In the genomic region with DNA sequence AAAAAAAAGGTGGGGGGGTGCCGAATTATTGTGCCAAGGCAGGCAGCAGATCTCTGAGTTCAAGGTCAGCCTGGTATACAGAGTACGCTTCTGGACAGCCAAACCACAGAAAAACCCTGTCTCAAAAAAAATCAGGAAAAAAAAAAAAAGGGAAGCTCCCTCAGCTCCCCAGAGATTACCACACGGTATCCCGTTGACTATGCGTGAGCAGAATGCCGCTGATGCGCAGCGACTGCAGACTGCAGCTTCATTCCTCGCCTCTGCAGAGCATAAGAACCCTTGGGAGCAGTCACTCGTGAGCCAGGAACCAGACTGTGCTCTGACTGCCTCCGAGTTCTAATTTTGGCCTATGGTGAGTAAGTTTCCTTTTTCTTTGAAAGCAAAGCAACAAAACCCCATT, we compare ENCODE assay signal across 10 mouse cellular contexts. TPM values are rescaled to one million over a fixed set of nuclear protein-coding genes. Genes with fewer than 3 reads are reported as not detected.
A peak's percentile ranks its signal among the peaks of the same experiment; 100 is the strongest.
DNase-seq lines count a peak whose midpoint lies in the region; ATAC-seq and TF ChIP-seq lines count a peak whose summit lies in the region.
"Had no signal": no experiment of that assay in that cellular context is flagged by ENCODE, and none has a peak within 500 bp of the region (broad histone marks: within the 10 kb centered on the region; RNA-seq: fewer than 3 reads in every experiment).

No protein-coding gene starts in this region.

- ATAC-seq in hindbrain, embryonic 11.5 days (ENCODE audit: low FRiP score) = no peak

- no peak for TF ChIP-seq POLR2A in thymus, adult 2 months (IDR thresholded peaks at IDR 0.05; ENCODE audit: control insufficient read depth, extremely low read depth, insufficient read depth, low read length, poor library complexity)

- no peak overlapping the region for H3K27ac ChIP-seq in hindbrain, embryonic 11.5 days (ENCODE audit: low read depth, low read length)
- no peak overlapping the region for H3K27ac ChIP-seq in hindbrain, embryonic 10.5 days
- no peak overlapping the region for H3K27ac ChIP-seq in thymus, adult 2 months (ENCODE audit: control insufficient read depth, insufficient read depth, low read length)
- H3K27ac ChIP-seq: limb, embryonic 15.5 days had no signal

- TF ChIP-seq CTCF in thymus, adult 2 months (IDR thresholded peaks at IDR 0.05; ENCODE audit: borderline replicate concordance, control insufficient read depth, extremely low read depth, insufficient read depth, low read length, poor library complexity) = no peak

- DNase-seq in hindbrain, embryonic 11.5 days (ENCODE audit: low spot score) = peak; percentile 13
- no peak for DNase-seq in hindbrain, embryonic 10.5 days (ENCODE audit: low spot score)
- DNase-seq in brain, adult 2 months (ENCODE audit: low read depth, low spot score) = peak; percentile 94
- DNase-seq in layer of hippocampus, postnatal 36 days = peak; percentile 44 to 53
- DNase-seq in right cerebral cortex, adult 18-20 months = peak; percentile 85
- DNase-seq in thymus, postnatal 0 days (ENCODE audit: low spot score) = no peak
- no peak for DNase-seq in thymus, adult 2 months
- DNase-seq in kidney, adult 11 months = no peak

- 76% methylated on average over 11 of the region's 11 CpGs for WGBS in hindbrain, embryonic 11.5 days
- WGBS in hindbrain, embryonic 10.5 days = 82% methylated on average over 11 of the region's 11 CpGs
- WGBS in thymus, adult 2 months = 82% methylated on average over 11 of the region's 11 CpGs

- no peaks in the 10 kb centered on the region for H3K36me3 ChIP-seq in hindbrain, embryonic 11.5 days (ENCODE audit: control insufficient read depth, insufficient read depth, low read length)
- H3K36me3 ChIP-seq in hindbrain, embryonic 10.5 days = peaks cover 14% of the 10 kb centered on the region
- H3K36me3 ChIP-seq in thymus, adult 2 months (ENCODE audit: control insufficient read depth, insufficient read depth, low read length) = no peaks in the 10 kb centered on the region
- H3K36me3 ChIP-seq: limb, embryonic 15.5 days had no signal

- no peak overlapping the region for H3K4me2 ChIP-seq in hindbrain, embryonic 11.5 days (replicated peaks; ENCODE audit: low read depth, low read length)
- H3K4me2 ChIP-seq: limb, embryonic 15.5 days had no signal

- no peaks in the 10 kb centered on the region; the same call in 1 of the 2 replicates for H3K4me1 ChIP-seq in hindbrain, embryonic 11.5 days (replicated peaks; ENCODE audit: control insufficient read depth, insufficient read depth, low read length)
- peaks cover 4% of the 10 kb centered on the region; the same call in 1 of the 2 replicates for H3K4me1 ChIP-seq in hindbrain, embryonic 10.5 days (replicated peaks)
- peaks cover 10% of the 10 kb centered on the region for H3K4me1 ChIP-seq in thymus, adult 2 months (replicated peaks; ENCODE audit: control insufficient read depth, insufficient read depth, low read length)

- no peaks in the 10 kb centered on the region for H3K9me3 ChIP-seq in hindbrain, embryonic 11.5 days (ENCODE audit: control insufficient read depth, low read length)
- no peaks in the 10 kb centered on the region for H3K9me3 ChIP-seq in hindbrain, embryonic 10.5 days
- H3K9me3 ChIP-seq: limb, embryonic 15.5 days had no signal

- no peak overlapping the region for H3K4me3 ChIP-seq in hindbrain, embryonic 11.5 days (ENCODE audit: low read depth, low read length)
- H3K4me3 ChIP-seq in hindbrain, embryonic 10.5 days = no peak overlapping the region
- H3K4me3 ChIP-seq in thymus, adult 2 months (ENCODE audit: control insufficient read depth, insufficient read depth, low read length) = no peak overlapping the region
- H3K4me3 ChIP-seq: limb, embryonic 15.5 days had no signal

- H3K9ac ChIP-seq in hindbrain, embryonic 11.5 days (ENCODE audit: low read depth, low read length) = no peak overlapping the region
- H3K9ac ChIP-seq: limb, embryonic 15.5 days had no signal

- H3K27me3 ChIP-seq in hindbrain, embryonic 11.5 days (ENCODE audit: control insufficient read depth, insufficient read depth, low read length) = no peaks in the 10 kb centered on the region
- no peaks in the 10 kb centered on the region for H3K27me3 ChIP-seq in hindbrain, embryonic 10.5 days (ENCODE audit: insufficient read depth, poor library complexity, severe bottlenecking)
- H3K27me3 ChIP-seq in thymus, adult 2 months (ENCODE audit: control insufficient read depth, insufficient read depth, low read length) = no peaks in the 10 kb centered on the region
- H3K27me3 ChIP-seq: limb, embryonic 15.5 days had no signal

RNA-seq across cellular contexts. Expression of a gene that starts 11.2 kb away (rescaled TPM):
- 199 and 224 TPM in 2 replicates for polyA plus RNA-seq in hindbrain, embryonic 11.5 days (2014; fragmentation: Nextera tagmentation; extraction: Ambion mirVana)
- 178 and 201 TPM in 2 replicates for polyA plus RNA-seq in hindbrain, embryonic 10.5 days (2016; fragmentation: Nextera tagmentation; extraction: Ambion mirVana)
- total RNA-seq in layer of hippocampus, postnatal 36 days (2021) = 10 to 100 TPM; 32.4 to 32.9 TPM
- 164 and 168 TPM in 2 replicates for polyA plus RNA-seq in thymus, postnatal 0 days (2015; fragmentation: Nextera tagmentation; extraction: Ambion mirVana)
- polyA plus RNA-seq in thymus, adult 2 months (2012; rRNA removed) = 34.3 and 35.7 TPM in 2 replicates

RNA-seq across cellular contexts. Expression of a gene that starts 20.0 kb away (rescaled TPM):
- 0.34 and 0.57 TPM in 2 replicates for polyA plus RNA-seq in hindbrain, embryonic 11.5 days (2014; fragmentation: Nextera tagmentation; extraction: Ambion mirVana)
- 0.95 and 1.4 TPM in 2 replicates for polyA plus RNA-seq in hindbrain, embryonic 10.5 days (2016; fragmentation: Nextera tagmentation; extraction: Ambion mirVana)
- 10 to 100 TPM; 15.6 to 15.9 TPM for total RNA-seq in layer of hippocampus, postnatal 36 days (2021)
- polyA plus RNA-seq in thymus, postnatal 0 days (2015; fragmentation: Nextera tagmentation; extraction: Ambion mirVana) = 0.05 TPM in 1 of 2 replicates, not detected in the other
- not detected in 2 replicates for polyA plus RNA-seq in thymus, adult 2 months (2012; rRNA removed)

RNA-seq across cellular contexts. Expression of a gene that starts 42.1 kb away (rescaled TPM):
- 0.62 and 0.89 TPM in 2 replicates for polyA plus RNA-seq in hindbrain, embryonic 11.5 days (2014; fragmentation: Nextera tagmentation; extraction: Ambion mirVana)
- polyA plus RNA-seq in hindbrain, embryonic 10.5 days (2016; fragmentation: Nextera tagmentation; extraction: Ambion mirVana) = 0.46 and 0.81 TPM in 2 replicates
- total RNA-seq in layer of hippocampus, postnatal 36 days (2021) = not detected
- polyA plus RNA-seq in thymus, postnatal 0 days (2015; fragmentation: Nextera tagmentation; extraction: Ambion mirVana) = 0.59 and 0.68 TPM in 2 replicates
- 0.27 and 0.32 TPM in 2 replicates for polyA plus RNA-seq in thymus, adult 2 months (2012; rRNA removed)
- total RNA-seq: neutrophil, adult 5-6 weeks had no signal

RNA-seq across cellular contexts. Expression of a gene that starts 48.2 kb away (rescaled TPM):
- 32.1 and 32.6 TPM in 2 replicates for polyA plus RNA-seq in hindbrain, embryonic 11.5 days (2014; fragmentation: Nextera tagmentation; extraction: Ambion mirVana)
- 53.3 and 58.7 TPM in 2 replicates for polyA plus RNA-seq in hindbrain, embryonic 10.5 days (2016; fragmentation: Nextera tagmentation; extraction: Ambion mirVana)
- total RNA-seq in layer of hippocampus, postnatal 36 days (2021) = 10 to 100 TPM; 74.2 to 76.2 TPM
- polyA plus RNA-seq in thymus, postnatal 0 days (2015; fragmentation: Nextera tagmentation; extraction: Ambion mirVana) = 29.2 and 31.4 TPM in 2 replicates
- 159 and 177 TPM in 2 replicates for polyA plus RNA-seq in thymus, adult 2 months (2012; rRNA removed)

RNA-seq across cellular contexts. Expression of a gene that starts 51.4 kb away (rescaled TPM):
- 4.2 and 6.0 TPM in 2 replicates for polyA plus RNA-seq in hindbrain, embryonic 11.5 days (2014; fragmentation: Nextera tagmentation; extraction: Ambion mirVana)
- polyA plus RNA-seq in hindbrain, embryonic 10.5 days (2016; fragmentation: Nextera tagmentation; extraction: Ambion mirVana) = 5.8 and 6.2 TPM in 2 replicates
- 10 to 100 TPM; 65.0 to 69.0 TPM for total RNA-seq in layer of hippocampus, postnatal 36 days (2021)
- 1.4 and 1.6 TPM in 2 replicates for polyA plus RNA-seq in thymus, postnatal 0 days (2015; fragmentation: Nextera tagmentation; extraction: Ambion mirVana)
- 10.8 and 11.2 TPM in 2 replicates for polyA plus RNA-seq in thymus, adult 2 months (2012; rRNA removed)

Comparison
In these comparisons a context has a peak if more than half of its experiments do, and no peak if none do; other contexts are left out.
1. DNase-seq: peak in hindbrain, embryonic 11.5 days (single experiment), brain, adult 2 months (single experiment), layer of hippocampus, postnatal 36 days (2 of 2) and right cerebral cortex, adult 18-20 months (single experiment); none in hindbrain, embryonic 10.5 days (single experiment), thymus, postnatal 0 days (single experiment), thymus, adult 2 months (single experiment) and kidney, adult 11 months (single experiment).